Mouse (Mus musculus) intestine, embryonic 15.5 days (tissue): ENCODE data around the gene Rab27a. TPM values are rescaled to one million over a fixed set of nuclear protein-coding genes. Genes with fewer than 3 reads are reported as not detected.
"Not testable (repeated sequence)": the region's sequence is repeated elsewhere in the genome, so short reads cannot be mapped to it uniquely, and the experiment has no call there.

Experiments used
- ATAC-seq: fragments of 200-750 bp; cut with Nextera tagmentation; 2 replicates; pipeline ENCODE4 v1.8.0; 2017; ENCODE audit warnings: moderate TSS enrichment, moderate library complexity
- H3K27ac ChIP-seq: fragments of 300-500 bp; sonication (generic); 2 replicates; pipeline ENCODE4 v1.5.1; 2015; ENCODE audit warnings: mild to moderate bottlenecking, inconsistent platforms
- H3K27me3 ChIP-seq: fragments of 300-500 bp; sonication (generic); replicated peaks from 2 replicates; pipeline ENCODE4 v1.6.1; 2015; ENCODE audit warnings: inconsistent platforms
- H3K36me3 ChIP-seq: fragments of 300-500 bp; sonication (generic); 2 replicates; pipeline ENCODE4 v1.6.1; 2015; ENCODE audit warnings: inconsistent platforms
- H3K4me1 ChIP-seq: fragments of 300-500 bp; sonication (generic); replicated peaks from 2 replicates; pipeline ENCODE4 v1.6.1; 2015; ENCODE audit warnings: inconsistent platforms
- H3K4me2 ChIP-seq: fragments of 300-500 bp; sonication (generic); replicated peaks from 2 replicates; pipeline ENCODE4 v1.6.1; 2015; ENCODE audit warnings: mild to moderate bottlenecking, inconsistent platforms
- H3K4me3 ChIP-seq: fragments of 300-500 bp; sonication (generic); replicated peaks from 2 replicates; pipeline ENCODE4 v1.5.1; 2015; ENCODE audit warnings: inconsistent platforms
- H3K9ac ChIP-seq: fragments of 300-500 bp; sonication (generic); 2 replicates; pipeline ENCODE4 v1.6.1; 2015; ENCODE audit warnings: inconsistent platforms
- H3K9me3 ChIP-seq: fragments of 300-500 bp; sonication (generic); 2 replicates; pipeline ENCODE4 v1.6.1; 2016; ENCODE audit warnings: inconsistent platforms
- WGBS: fragments of 180-500 bp; shearing (Covaris S2); methylation state at CpG from one replicate; pipeline ENCODE4 v1.1.7; 2015; 5-methylcytosine and 5-hydroxymethylcytosine counted together
- polyA plus RNA-seq: library from polyadenylated mRNA; unstranded; fragments of >200 nt; fragmentation: Nextera tagmentation; extraction: Ambion mirVana; gene quantifications from 2 replicates; pipeline ENCODE4 v1.2.1, GENCODE M21; 2015

Gene Rab27a
- polyA plus RNA-seq, 1 experiment from 2014 or later, result 7.9 TPM

DNA sequence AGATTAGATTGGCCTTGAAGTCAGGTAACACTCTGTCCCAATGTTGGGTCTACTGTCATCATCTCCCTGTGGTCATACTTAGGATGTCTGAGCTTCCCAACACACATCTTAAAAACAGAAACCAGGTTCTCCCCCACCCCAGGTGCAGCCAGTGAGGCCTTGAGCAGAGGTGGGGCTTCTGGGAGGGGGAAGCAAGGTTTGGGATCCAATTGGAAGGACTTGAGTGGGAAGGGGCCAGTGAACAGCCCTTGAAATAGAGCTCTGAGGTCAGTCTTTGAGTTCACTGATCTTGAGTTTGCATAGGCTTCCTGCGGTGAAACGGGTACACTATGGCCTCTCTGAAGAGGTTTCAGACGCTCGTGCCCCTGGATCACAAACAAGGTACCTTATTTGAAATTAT is 57.5 kb downstream of the Rab27a start, which contains the start of gene Gm20509:
Gm20509 (plus strand) TSS at position 290 of the 400 bp plus-strand sequence.
- Histone ChIP-seq H3K36me3 (no peaks in the 10 kb centered on the region), H3K4me3 (peak within 1 kb of the TSS; percentile 43), H3K4me2 (peak within 1 kb of the TSS; percentile 96), H3K27me3 (peaks cover 3% of the 10 kb centered on the region; the same call in 1 of the 2 replicates), H3K27ac (no peak within 1 kb of the TSS), H3K9ac (peak within 1 kb of the TSS; percentile 54), H3K4me1 (peaks cover 9% of the 10 kb centered on the region), H3K9me3 (no peaks in the 10 kb centered on the region)
- 97% methylated on average over 4 of the region's 4 CpGs for WGBS
- ATAC-seq, result no peak

DNA sequence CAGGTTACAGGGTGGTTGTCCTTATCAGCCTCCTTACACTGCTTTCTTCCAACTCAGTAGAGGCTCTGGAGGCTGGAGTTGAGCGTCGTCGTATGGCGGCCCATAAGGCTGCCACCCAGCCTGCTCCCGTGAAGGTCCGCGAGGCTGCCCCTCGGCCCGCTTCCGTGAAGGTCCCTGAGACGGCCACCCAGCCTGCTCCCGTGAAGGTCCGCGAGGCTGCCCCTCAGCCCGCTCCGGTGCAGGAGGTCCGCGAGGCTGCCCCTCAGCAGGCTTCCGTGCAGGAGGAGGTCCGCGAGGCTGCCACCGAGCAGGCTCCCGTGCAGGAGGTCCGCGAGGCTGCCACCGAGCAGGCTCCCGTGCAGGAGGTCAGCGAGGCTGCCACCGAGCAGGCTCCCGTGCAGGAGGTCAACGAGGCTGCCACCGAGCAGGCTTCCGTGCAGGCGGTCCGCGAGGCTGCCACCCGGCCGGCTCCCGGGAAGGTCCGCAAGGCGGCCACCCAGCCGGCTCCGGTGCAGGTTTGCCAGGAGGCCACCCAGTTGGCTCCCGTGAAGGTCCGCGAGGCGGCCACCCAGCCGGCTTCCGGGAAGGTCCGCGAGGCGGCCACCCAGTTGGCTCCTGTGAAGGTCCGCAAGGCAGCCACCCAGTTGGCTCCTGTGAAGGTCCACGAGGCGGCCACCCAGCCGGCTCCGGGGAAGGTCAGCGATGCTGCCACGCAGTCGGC is 58.7 kb downstream of the Rab27a start:
- H3K9me3 ChIP-seq, result no peaks in the 10 kb centered on the region
- H3K4me1 ChIP-seq, result peaks cover 9% of the 10 kb centered on the region
- H3K4me3 ChIP-seq, result peak overlapping the region; percentile 43
- H3K27ac ChIP-seq, result no peak overlapping the region
- no peaks in the 10 kb centered on the region for H3K36me3 ChIP-seq
- H3K27me3 ChIP-seq, result peaks cover 3% of the 10 kb centered on the region; the same call in 1 of the 2 replicates
- ATAC-seq, result peak; percentile 61
- 7% methylated on average over 60 of the region's 60 CpGs for WGBS
- H3K4me2 ChIP-seq, result peak overlapping the region; percentile 96
- H3K9ac ChIP-seq, result peak overlapping the region; percentile 54

DNA sequence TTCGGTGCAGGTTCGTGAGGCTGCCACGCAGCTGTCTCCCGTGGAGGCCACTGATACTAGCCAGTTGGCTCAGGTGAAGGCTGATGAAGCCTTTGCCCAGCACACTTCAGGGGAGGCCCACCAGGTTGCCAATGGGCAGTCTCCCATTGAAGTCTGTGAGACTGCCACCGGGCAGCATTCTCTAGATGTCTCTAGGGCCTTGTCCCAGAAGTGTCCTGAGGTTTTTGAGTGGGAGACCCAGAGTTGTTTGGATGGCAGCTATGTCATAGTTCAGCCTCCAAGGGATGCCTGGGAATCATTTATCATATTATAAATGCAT is 59.2 kb downstream of the Rab27a start:
- H3K27me3 ChIP-seq, result peaks cover 3% of the 10 kb centered on the region; the same call in 1 of the 2 replicates

GRCm38 (mm10) chr9:73105141-73105540 is 60.5 kb downstream of the Rab27a start:
- peaks cover 9% of the 10 kb centered on the region for H3K4me1 ChIP-seq
- H3K27me3 ChIP-seq, result peaks cover 3% of the 10 kb centered on the region; the same call in 1 of the 2 replicates
- no peak for ATAC-seq
- no peak overlapping the region for H3K27ac ChIP-seq
- H3K9me3 ChIP-seq, result no peaks in the 10 kb centered on the region
- 74% methylated on average over 1 of the region's 1 CpGs for WGBS
- H3K4me2 ChIP-seq, result no peak overlapping the region
- H3K4me3 ChIP-seq, result no peak overlapping the region
- no peaks in the 10 kb centered on the region for H3K36me3 ChIP-seq
- no peak overlapping the region for H3K9ac ChIP-seq

More for the DNA sequence above, 59.2 kb downstream of the Rab27a start:
- WGBS, result 34% methylated on average over 5 of the region's 5 CpGs
- H3K9ac ChIP-seq, result peak overlapping the region; percentile 54; the same call in 1 of the 2 replicates
- H3K4me2 ChIP-seq, result peak overlapping the region; percentile 96
- peak overlapping the region; percentile 43 for H3K4me3 ChIP-seq
- no peaks in the 10 kb centered on the region for H3K36me3 ChIP-seq
- peaks cover 9% of the 10 kb centered on the region for H3K4me1 ChIP-seq
- ATAC-seq, result peak; percentile 36; the same call in 1 of the 2 replicates
- H3K27ac ChIP-seq, result no peak overlapping the region
- H3K9me3 ChIP-seq, result no peaks in the 10 kb centered on the region

DNA sequence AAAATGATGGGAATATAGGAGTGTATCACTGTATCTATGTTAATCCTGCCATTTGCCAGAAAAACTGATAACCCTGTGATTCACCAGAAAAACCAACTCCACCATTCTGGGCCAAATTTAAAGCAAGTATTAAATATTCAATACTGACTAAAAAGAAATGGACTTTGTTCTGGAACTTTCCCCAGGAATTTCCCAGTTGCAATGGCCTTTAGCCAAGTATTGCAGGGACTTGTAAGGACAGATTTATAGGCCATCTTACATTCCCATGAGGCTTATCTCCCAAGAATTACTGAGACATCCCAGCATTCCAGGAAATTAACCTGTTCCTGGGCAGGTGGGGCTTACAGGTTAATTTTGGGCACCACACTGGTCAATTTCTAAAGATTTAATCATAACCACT is 61.1 kb downstream of the Rab27a start:
- H3K27me3 ChIP-seq, result peaks cover 3% of the 10 kb centered on the region; the same call in 1 of the 2 replicates
- H3K4me2 ChIP-seq, result no peak overlapping the region
- no peak for ATAC-seq
- peaks cover 9% of the 10 kb centered on the region for H3K4me1 ChIP-seq
- H3K9ac ChIP-seq, result no peak overlapping the region
- H3K4me3 ChIP-seq, result no peak overlapping the region
- no peak overlapping the region for H3K27ac ChIP-seq
- no peaks in the 10 kb centered on the region for H3K9me3 ChIP-seq
- H3K36me3 ChIP-seq, result no peaks in the 10 kb centered on the region

DNA sequence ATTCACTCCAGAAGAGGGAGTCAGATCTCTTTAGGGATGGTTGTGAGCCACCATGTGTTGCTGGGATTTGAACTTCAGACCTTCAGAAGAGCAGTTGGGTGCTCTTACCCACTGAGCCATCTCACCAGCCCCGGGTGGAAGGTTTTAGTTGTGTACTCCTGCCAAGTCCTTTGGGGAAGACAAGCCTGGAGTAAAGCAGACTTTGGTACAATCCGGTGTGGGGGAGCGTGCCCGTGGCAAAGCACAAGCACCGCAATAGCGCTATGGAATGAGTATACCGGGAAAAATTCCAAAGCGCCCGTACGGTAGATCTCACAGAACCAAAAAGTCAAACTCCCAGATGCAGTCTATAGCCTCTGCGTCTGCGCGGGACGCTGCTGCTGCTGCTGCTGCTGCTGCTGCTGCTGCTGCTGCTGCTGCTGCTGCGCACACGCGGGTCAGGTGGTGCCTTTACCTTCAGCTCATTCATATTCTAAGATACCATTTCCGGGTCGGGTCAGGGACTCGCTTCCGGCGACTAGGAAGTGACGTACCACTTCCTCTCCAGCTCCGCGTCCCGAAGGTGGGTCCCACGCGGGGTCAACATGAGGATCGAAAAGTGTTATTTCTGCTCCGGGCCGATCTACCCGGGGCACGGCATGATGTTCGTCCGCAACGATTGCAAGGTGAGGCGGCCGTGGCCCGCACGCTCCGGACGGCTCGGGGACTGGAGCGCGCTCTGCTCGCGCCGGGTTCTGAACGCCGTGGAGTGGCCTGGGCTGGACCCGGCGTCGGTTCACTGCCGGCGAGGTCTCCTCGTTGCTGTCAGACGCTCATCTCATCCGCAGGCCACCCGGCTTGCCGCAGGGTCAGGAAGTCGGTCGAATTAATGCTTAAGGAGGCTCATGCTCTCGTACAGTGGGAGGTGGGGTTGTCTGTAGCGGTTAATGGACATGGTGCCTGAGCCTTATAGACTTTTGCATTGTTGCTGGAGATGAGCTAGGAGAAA is 68.6 kb downstream of the Rab27a start, which contains the start of gene Rsl24d1:
Rsl24d1 (plus strand) TSS at position 508 of the 988 bp plus-strand sequence.
- ATAC-seq, result peak; percentile 98
- Histone ChIP-seq H3K9ac (peak within 1 kb of the TSS; percentile 75), H3K27ac (peak within 1 kb of the TSS; percentile 72), H3K4me2 (peak within 1 kb of the TSS; percentile 68), H3K36me3 (peaks cover 7% of the 10 kb centered on the region), H3K4me1 (peaks cover 3% of the 10 kb centered on the region), H3K4me3 (peak within 1 kb of the TSS; percentile 64), H3K9me3 (no peaks in the 10 kb centered on the region), H3K27me3 (no peaks in the 10 kb centered on the region)
- under 1% methylated on average over 64 of the region's 64 CpGs for WGBS

DNA sequence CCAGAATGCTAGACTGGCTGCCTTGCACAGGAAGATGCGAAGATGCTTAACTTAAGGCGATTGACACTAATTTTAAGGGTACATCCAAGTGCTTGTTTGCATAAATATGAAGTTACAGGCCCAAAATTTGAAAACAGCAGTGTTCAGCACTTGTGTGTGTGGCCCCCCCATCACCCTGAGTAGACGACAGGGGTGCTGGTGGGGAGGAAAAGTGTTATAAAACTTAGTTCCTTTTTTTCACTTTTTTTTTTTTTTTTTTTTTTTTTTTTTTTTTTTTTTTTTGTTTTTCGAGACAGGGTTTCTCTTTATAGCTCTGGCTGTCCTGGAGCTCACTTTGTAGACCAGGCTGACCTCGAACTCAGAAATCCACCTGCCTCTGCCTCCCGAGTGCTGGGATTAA is 72.0 kb downstream of the Rab27a start:
- ATAC-seq, H3K9me3 ChIP-seq, H3K4me1 ChIP-seq, H3K4me2 ChIP-seq, H3K9ac ChIP-seq, H3K27me3 ChIP-seq, H3K27ac ChIP-seq, H3K4me3 ChIP-seq: not testable (repeated sequence)
- H3K36me3 ChIP-seq, result peaks cover 23% of the 10 kb centered on the region
- WGBS, result 89% methylated on average over 6 of the region's 6 CpGs

DNA sequence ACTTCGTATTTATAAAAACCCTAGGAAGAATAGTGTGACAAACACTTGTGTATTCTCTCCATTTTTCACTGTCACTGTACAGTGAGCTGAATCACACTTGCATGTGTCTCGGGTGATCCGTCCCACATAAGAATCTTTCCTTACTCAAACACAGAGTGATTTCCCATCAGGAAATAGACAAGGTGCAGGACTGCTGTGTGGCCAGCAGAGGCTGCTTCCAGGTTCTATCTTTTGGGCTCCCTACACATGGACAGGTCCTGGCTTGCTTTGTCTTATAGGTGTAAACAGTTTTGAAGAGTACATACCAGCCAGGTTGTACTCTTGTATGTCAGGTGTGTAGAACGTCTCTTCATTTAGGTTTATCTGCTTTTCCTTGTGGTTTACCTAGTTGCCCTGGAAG is 73.4 kb downstream of the Rab27a start:
- no peak for ATAC-seq
- H3K4me1 ChIP-seq, result peaks cover 3% of the 10 kb centered on the region
- H3K27ac ChIP-seq, result no peak overlapping the region
- WGBS, result 87% methylated on average over 4 of the region's 4 CpGs
- H3K27me3 ChIP-seq, result no peaks in the 10 kb centered on the region
- peaks cover 23% of the 10 kb centered on the region for H3K36me3 ChIP-seq
- no peaks in the 10 kb centered on the region for H3K9me3 ChIP-seq
- no peak overlapping the region for H3K9ac ChIP-seq
- no peak overlapping the region for H3K4me3 ChIP-seq
- no peak overlapping the region for H3K4me2 ChIP-seq

DNA sequence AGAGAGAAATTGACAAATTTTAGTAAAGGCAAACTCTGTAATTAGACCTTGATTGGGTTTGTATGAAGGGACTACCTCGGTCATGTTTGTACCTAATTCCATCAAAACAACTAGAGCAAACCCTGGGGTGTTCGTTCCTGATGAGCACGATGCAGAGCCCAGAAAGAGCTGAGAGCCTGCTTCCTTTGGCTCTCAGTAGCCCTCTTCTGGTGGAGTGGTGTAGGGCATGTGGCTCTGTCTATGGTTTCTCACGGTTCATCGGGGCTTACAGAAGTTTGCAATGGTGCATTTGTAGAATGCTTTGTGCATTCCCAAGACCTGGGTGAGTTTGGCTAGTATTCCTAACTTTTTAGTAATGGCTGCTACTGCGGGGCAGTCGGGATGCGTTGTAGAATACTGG is 77.1 kb downstream of the Rab27a start:
- Histone ChIP-seq H3K36me3 (peaks cover 24% of the 10 kb centered on the region), H3K9ac (no peak overlapping the region), H3K4me3 (no peak overlapping the region), H3K27ac (no peak overlapping the region), H3K9me3 (no peaks in the 10 kb centered on the region), H3K4me2 (no peak overlapping the region), H3K4me1 (no peaks in the 10 kb centered on the region), H3K27me3 (no peaks in the 10 kb centered on the region)
- 71% methylated on average over 8 of the region's 8 CpGs for WGBS
- no peak for ATAC-seq

GRCm38 (mm10) chr9:73125043-73125570 is 80.5 kb downstream of the Rab27a start:
- Histone ChIP-seq H3K9ac (no peak overlapping the region), H3K36me3 (peaks cover 25% of the 10 kb centered on the region)

GRCm38 (mm10) chr9:73127457-73127856 is 82.8 kb downstream of the Rab27a start:
- ATAC-seq, result no peak
- 78% methylated on average over 2 of the region's 2 CpGs for WGBS
- H3K27me3 ChIP-seq, result no peaks in the 10 kb centered on the region
- no peak overlapping the region for H3K4me3 ChIP-seq
- no peaks in the 10 kb centered on the region for H3K4me1 ChIP-seq
- no peak overlapping the region for H3K4me2 ChIP-seq
- H3K27ac ChIP-seq, result no peak overlapping the region
- H3K36me3 ChIP-seq, result peaks cover 17% of the 10 kb centered on the region
- H3K9me3 ChIP-seq, result no peaks in the 10 kb centered on the region
- no peak overlapping the region for H3K9ac ChIP-seq

More at GRCm38 (mm10) chr9:73125043-73125570, 80.5 kb downstream of the Rab27a start:
- WGBS, result 91% methylated on average over 8 of the region's 8 CpGs
- H3K4me3 ChIP-seq, result no peak overlapping the region
- no peak overlapping the region for H3K4me2 ChIP-seq
- H3K9me3 ChIP-seq, result no peaks in the 10 kb centered on the region
- H3K27ac ChIP-seq, result no peak overlapping the region
- H3K4me1 ChIP-seq, result no peaks in the 10 kb centered on the region
- no peak for ATAC-seq
- H3K27me3 ChIP-seq, result no peaks in the 10 kb centered on the region

DNA sequence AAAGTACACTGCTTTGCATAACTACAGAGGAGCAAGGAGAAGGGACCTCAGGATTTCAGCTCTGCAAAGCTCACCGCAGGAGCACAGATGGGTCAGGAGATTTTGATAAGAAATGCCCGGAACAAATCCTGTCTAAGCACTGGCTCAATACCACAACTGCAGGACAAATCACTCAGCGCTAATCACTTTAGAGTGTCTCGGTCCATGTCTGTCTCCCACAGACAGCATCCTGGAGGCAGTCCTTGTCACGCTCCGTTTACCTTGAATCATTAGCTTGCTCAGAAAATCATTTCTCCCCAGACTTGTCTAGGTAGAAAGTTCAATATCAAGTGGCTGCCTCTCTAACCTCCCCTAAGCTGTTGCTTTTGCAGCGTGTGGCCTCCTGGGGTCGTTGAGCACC is 85.2 kb downstream of the Rab27a start:
- H3K36me3 ChIP-seq, result peaks cover 11% of the 10 kb centered on the region
- H3K4me1 ChIP-seq, result no peaks in the 10 kb centered on the region
- no peak for ATAC-seq
- H3K27me3 ChIP-seq, result no peaks in the 10 kb centered on the region
- WGBS, result 84% methylated on average over 8 of the region's 8 CpGs
- no peak overlapping the region for H3K27ac ChIP-seq
- H3K9ac ChIP-seq, result no peak overlapping the region
- H3K4me2 ChIP-seq, result no peak overlapping the region
- no peak overlapping the region for H3K4me3 ChIP-seq
- H3K9me3 ChIP-seq, result no peaks in the 10 kb centered on the region
